Mouse (Mus musculus): ENCODE results near the gene Slc24a4. TPM values are rescaled to one million over a fixed set of nuclear protein-coding genes. Genes with fewer than 3 reads are reported as not detected.
"Not testable (repeated sequence)": the region's sequence is repeated elsewhere in the genome, so short reads cannot be mapped to it uniquely, and the experiment has no call there.

The Slc24a4 gene
- total RNA-seq, 2 experiments from 2014 or later: 1.0 to 2.0 TPM

DNA sequence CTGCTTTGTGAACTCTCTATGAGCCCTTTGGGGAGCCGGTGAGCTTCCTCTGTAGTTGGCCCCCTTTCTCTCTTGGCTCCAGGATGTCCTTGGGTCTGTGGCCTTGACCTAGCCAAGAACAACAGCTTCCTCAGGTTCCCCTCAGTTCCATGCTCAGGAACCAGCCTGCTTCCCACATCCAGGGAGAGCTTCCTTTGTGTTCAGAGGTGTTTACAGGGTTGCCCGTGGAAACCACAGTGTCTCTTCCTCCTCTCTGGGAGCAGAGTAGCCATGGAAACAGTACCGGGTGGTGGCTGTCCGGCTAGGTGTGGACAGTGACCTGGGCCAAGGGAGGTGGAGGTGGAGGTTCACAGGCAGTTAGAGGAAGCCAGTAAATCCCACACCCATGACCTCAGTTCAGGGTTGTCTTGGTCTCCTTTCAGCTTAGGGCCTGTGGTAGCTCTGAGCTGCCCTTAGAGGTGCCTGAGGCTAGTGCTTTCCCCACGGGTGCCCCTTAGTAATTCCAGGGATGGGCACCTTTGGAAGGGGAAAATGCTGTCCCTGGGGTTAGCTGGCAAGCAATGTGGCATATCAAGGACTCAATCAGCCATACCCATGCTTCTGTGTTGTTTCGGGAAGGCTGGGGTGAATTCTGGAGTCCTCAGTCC is 113.7 kb downstream of the Slc24a4 start:
- intact Hi-C loops (cut with DNase I): no loop called here

DNA sequence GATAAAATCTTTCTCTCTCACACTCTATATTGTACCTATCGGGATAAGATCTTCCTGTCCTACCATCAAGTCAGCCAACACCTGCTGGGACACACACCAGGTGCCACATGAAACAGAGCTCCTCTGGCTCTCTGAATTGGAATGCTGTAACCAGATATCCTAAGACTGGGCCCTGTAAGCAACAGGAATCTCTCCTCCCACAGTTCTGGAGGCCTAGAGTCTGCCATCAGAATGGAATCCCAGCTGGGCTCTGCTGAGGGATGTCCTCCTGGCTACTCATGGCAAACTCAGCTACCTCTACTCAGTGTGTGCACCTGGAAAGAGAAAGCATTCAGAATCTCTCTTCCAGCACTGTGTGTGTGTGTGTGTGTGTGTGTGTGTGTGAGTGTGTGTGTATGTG is 115.4 kb downstream of the Slc24a4 start:
- DNase-seq: no peak
- intact Hi-C loops (cut with DNase I): no loop called here

More for the DNA sequence above, 113.7 kb downstream of the Slc24a4 start:
- DNase-seq: peak; percentile 17 to 31

DNA sequence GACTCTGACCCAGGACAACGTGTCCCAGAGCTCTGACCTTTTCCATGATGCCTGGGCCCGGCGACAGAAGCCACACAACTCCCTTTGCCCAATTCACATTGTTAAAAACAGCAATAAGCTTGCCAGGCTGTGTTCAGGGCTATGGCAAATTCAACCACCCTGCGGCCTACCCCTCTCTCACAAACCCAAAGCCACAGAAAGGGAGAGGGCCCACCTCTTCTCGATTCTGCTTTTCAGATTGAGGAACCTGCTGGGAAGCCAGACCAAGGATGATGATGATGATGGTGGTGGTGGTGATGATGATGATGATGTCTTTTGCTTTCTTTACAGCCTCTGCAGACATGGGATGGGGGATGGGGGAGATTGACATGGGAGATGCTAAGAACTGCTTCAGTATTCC is 117.7 kb downstream of the Slc24a4 start:
- DNase-seq: no peak
- intact Hi-C loops (cut with DNase I): no loop called here

DNA sequence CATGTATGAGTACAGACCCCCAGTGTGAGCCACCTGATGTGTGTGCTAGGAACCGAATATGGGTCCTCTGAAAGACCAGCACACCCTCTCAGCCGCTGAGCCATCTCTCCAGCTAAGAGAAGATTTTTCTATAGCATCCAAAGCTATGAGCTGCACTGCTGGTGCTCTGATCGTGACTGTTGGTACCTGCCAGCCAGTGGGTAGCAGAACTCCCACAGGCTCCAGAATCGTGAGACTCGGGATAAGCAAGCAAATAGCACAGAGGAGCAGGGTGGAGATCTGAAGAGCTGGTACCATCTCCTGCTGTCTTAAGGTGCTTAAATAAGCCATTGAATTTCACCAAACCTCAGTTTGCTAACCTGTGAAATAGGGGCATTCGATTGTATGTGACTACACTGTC is 119.6 kb downstream of the Slc24a4 start:
- intact Hi-C loops (cut with DNase I): no loop called here
- DNase-seq: no peak

DNA sequence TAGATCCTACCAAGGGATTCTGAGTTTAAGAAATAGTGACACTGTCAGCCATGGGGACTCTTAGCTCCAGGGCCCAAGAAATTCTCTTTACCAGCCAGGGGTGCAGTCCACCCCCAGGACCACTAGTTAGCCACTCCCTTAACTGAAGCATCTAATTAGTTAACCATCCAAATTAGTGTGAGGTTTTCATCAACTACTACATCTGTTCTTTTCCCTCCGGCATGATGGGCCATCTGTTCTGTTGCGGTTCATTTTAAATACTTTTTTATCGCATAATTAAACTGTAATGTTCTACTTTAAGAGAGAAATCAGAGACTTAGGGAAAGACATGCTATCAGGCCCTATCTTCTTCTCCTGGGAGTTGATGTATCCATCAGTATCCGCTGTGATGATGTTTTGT is 121.8 kb downstream of the Slc24a4 start:
- intact Hi-C loops (cut with DNase I): loop anchor here (2.0 to 5.0 kb wide), 2 partner anchors 134 to 197 kb away; no protein-coding TSS in a partner anchor
- DNase-seq: no peak

DNA sequence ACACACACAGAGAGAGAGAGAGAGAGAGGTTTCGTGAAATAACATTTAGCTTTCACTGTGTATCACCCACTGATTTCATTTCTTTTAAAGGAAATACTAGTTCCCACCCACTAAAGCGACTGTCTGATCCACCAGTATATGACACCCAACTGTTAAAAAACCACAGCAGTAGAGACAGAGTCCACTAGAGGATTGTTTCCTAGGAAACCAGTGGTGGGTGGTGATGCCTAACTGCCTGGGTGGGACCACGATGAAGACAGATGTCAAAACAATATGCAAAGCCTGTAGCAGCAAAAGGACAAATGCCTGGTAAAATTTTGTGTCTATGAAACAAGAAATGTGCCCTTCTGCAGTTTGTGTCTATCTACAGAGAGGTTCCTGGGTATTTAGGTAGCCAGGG is 122.5 kb downstream of the Slc24a4 start:
- intact Hi-C loops (cut with DNase I): loop anchor here (2.0 to 5.0 kb wide), 2 partner anchors 134 to 196 kb away; no protein-coding TSS in a partner anchor

DNA sequence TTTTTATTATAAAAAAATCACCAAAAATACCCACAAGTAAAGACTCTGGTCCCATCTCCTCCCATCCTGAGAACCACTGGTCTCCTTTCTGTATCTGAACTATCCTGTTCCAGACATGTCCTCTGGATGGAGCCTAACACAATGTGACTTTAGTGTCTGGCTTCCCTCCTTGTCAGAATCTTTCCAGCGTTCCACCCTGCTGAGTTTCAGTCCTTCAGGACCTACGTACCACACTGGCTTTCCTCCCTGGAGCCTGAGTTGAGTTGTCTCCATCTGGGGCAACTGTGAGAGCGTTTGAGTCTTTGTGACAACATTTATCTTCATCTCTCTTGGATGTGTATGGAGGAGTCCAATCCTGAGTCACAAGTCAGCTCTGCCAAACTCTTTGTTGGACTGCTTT is 123.5 kb downstream of the Slc24a4 start:
- intact Hi-C loops (cut with DNase I): loop anchor here (2.0 to 5.0 kb wide), 2 partner anchors 133 to 195 kb away; no protein-coding TSS in a partner anchor
- DNase-seq: peak; percentile 13 to 27

More for the DNA sequence above, 122.5 kb downstream of the Slc24a4 start:
- DNase-seq: no peak

DNA sequence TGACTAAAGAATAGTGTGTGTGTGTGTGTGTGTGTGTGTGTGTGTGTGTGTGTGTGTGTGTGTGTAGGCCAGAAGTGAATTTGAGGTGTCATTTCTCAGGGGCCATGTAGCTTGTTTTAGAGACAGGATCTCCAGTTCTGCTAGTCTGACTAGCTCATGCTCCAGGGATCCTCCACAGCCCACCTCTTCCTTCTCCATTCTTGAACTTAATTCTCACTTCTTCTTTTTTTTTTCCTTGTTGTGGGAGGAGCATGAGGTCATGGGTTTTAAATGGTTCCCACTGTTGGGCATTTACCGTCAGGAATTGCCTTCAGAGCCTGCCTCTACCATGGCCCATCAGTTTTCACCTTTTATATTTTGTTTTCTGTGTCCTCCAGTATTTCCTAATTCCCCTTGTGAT is 124.0 kb downstream of the Slc24a4 start:
- DNase-seq: no peak
- intact Hi-C loops (cut with DNase I): loop anchor here (5.0 kb wide), 1 partner anchor 195 kb away; no protein-coding TSS in a partner anchor

DNA sequence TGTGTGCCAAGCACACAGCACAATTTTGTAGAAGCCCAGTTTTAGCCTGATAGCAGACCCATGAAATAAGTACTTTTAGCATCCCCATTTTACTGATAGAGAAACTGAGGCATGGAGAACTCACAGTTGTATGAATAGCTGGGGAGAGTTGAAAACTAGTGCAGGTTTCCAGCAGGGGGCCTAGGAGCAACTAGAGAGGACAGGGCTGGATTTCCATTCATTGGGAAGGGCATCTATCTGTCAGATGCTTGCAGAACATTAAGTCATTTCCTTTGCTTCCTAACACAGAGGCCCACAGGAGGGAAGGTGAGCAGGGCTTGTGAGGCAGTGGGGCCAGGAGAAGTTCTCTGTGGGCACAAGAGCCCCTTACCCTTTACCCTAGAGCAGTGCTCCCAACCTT is 126.5 kb downstream of the Slc24a4 start:
- no peak for DNase-seq
- intact Hi-C loops (cut with DNase I): no loop called here

DNA sequence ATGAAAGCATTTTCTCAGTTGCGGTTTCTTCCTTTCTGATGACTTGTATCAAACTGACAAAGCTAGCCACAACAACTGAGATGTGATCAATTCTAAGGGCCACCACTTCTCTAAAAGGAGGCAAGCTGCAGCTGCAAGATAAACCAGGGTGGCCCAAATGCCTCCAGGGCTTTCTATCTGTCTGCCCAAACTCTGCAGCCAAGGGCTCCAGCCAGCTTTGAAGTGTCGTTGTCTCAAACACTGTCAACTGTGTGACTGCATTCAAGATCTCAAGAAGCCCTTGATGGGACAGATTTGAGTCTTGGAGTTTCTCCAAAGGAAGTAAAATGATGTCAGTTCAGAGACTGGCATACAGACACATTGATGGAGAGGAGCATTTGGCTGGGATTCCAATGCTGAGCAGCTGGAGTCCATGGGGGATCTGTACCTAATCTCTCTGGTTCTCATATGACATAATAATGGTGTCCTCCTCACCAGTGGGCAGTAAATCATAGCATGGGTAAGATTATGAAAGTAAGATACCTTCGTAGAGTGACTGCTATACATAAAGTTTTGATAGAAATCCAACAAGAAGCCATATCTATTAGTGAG is 130.1 kb downstream of the Slc24a4 start:
- intact Hi-C loops (cut with DNase I): loop anchor here (2.0 kb wide), 1 partner anchor 84 kb away; no protein-coding TSS in a partner anchor
- no peak for DNase-seq

DNA sequence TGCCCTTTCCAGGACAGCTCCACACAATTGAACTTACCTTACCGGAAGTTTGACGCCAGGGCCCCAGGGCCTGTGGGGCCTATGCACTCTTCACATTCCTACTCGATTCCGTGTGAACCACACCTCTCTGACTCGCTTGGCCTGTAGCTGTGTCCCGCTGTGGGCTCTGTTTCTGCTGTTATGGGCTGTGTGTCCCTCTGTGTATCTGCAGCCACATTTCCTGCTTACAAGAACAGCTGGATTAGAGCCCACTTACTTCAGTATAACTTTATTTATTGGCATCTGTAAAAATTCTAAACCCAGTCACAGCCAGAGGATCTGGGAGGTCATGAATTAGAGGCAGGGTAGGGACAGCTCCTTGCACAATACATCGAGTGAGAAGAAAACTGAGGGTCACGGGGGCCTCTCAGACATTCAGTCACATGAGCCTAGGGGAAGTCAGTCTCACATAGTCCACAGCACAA is 133.4 kb downstream of the Slc24a4 start:
- no peak for DNase-seq
- intact Hi-C loops (cut with DNase I): no loop called here

DNA sequence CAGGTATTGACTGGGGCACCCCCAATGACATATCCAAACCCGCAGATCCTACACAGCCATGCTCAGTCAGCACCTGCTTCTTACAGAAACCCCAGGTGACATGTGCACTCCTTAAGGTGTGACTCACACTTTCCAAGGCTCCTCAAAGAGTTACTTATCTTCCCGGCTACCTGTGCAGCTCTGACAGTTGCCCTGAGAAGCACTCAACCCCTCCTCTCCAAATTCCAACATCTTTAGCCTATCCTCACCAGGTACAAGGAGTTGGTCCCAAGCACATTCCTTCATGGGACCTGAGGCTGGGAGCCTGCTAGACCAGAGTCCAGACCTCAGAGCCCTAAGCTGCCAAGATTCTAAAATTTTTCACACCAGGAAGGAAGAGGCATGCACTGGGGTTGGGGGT is 134.3 kb downstream of the Slc24a4 start:
- DNase-seq: no peak
- intact Hi-C loops (cut with DNase I): no loop called here

DNA sequence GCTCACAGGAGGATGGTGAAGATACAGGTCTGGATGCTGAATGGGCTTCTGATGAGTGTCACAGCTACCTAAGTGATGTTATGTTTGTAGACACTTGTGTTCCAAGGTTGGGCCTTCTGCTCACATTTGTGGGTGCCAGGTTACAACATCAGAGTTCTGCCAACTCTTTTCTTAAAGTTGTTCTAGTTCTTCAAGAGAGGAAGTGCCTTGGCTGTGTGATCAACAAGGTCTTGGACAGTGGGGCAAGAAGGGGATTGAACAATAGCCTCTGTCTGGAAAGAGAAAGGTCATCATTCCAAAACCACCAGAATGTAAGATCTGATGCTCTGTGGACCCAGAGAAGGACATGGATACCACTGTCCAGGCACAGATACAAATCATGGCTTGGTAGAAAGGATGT is 134.7 kb downstream of the Slc24a4 start:
- intact Hi-C loops (cut with DNase I): no loop called here

DNA sequence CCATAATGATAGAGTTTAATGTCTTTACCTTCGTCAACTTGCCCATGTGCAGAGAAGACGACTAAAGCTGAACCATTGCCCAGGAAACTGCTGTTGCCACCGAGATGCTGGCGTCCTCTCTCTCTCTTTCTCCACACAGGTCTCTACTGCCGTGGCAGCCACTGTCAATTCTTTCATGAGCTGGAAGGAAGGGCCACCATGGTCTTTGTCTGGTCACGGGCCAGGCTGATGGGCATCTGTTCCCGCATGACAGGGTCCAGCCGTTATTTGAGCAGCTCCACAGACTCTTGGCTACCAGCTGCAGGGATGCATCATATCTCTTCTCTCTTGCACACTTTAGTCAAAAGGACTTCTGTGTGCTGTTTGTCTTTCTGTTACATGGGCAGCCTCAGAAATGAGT is 137.9 kb downstream of the Slc24a4 start:
- no peak for DNase-seq
- intact Hi-C loops (cut with DNase I): no loop called here

More for the DNA sequence above, 134.7 kb downstream of the Slc24a4 start:
- no peak for DNase-seq

DNA sequence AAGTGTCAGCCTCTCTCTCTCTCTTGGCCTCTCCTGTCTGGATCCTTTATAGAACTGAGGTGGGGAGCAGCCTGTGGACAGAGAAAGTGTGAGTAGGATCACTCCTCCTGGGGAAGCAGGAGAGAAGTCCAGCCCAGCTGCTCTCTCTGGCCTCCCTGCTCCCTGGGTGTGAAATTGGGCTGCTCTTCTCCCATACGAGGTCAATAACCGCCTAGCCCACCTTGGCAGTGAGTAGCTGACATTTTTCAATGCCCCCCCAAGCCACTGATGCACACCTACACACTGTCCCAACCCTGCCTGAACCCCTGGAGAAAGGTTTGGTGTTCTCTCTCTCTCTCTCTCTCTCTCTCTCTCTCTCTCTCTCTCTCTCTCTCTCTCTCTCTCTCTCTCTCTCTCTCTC is 140.6 kb downstream of the Slc24a4 start:
- no peak for DNase-seq
- intact Hi-C loops (cut with DNase I): no loop called here

DNA sequence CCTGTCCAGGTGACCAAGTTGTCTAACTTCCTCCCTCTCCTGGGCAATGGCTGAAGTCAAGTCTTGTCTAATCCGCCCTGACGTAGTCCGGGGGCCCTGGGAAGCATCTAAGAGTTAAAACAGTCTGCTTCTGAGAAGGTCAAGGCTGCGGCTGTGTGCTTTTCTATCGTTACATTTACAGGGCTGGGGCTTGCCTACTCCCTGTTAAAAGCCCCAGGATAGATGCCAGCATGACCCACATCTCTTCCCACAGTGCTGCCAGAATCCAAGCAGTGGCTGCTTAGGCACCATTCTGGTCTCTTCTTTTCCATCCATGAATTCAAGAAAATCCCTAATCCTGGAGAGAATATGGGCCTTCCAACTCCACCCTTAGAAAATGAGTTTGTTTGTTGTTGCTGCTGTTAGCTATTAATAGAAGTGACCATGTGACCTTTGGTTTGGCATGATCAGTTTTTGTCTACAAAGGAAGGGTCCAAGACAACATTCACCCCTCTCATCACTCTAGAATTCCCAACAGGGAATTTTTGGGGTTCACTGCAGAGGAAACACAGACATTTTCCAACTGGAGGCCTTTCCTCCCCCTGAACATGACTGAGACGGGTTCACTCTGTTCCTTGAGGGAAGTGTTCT is 142.4 kb downstream of the Slc24a4 start:
- DNase-seq: no peak
- intact Hi-C loops (cut with DNase I): no loop called here

DNA sequence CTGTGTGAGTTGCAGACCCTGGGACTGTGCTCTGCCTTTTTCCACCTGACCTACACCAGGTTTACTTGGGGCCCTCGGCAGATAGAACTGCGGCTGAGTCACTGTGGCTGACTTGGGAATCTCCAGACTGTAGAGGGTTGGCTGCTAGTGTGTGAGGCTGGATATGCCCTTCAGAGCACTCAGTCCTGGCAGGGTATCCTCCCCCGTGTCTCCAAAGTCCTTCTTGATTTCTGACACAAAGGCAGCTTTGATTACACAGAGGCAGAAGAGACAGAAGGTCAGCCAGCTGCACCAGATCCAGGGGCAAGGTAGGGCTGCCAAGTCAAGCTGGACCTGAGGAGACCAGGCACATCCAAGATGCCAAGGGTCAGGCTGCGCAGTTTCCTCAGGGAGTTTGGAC is 142.9 kb downstream of the Slc24a4 start:
- intact Hi-C loops (cut with DNase I): no loop called here
- DNase-seq: peak in 1 of 2 experiments; percentile 41

DNA sequence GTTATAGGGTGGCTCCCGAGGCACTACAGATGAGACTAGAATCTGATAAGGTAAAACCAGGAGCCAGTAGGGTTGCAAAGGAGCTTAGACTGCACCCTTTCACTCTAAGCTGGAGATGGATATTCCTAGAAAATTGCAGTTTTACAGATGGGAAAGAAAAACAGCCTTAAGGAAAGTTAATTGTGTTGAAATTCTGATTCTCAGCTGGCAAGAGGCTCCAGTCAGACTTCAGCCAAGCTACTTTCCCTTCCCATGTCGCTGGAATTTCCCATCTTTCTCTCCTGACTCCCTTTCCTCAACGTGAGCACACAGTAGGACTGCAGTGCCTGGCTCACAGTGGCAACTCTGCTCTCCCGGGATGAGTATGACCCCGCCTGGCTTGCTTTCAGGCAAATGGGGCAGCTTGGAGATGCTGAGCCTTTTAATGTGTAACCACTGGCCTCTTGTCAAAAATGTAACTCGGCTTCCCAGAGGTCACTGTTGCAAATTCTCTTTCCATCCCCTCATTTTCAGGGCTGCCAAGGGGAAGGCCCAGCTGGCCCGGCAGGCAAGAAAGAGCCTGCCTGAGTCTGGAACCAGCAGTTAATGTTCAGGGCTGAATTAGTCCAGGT is 147.4 kb downstream of the Slc24a4 start:
- DNase-seq: peak; percentile 58 to 73
- intact Hi-C loops (cut with DNase I): no loop called here

DNA sequence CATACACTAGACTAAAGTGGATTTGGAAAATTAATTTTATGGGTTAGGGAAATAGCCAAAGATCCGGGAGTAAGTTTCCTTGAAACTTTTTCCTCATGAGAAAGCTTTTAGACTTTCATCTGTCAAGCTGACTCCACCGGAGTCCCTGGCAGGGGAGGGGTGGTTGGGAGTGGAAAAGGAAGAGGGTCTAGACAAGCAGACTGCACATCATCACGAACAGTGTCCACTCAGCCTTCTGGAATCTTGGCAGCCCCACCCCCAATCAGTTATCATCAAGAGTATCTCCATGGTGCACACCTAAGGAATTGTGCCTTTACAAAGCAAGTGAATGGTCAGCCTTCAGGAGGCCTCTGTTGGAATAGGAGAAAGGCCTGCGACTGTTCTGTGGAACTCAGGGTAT is 151.8 kb downstream of the Slc24a4 start:
- DNase-seq; intact Hi-C loops (cut with DNase I): not testable (repeated sequence)

DNA sequence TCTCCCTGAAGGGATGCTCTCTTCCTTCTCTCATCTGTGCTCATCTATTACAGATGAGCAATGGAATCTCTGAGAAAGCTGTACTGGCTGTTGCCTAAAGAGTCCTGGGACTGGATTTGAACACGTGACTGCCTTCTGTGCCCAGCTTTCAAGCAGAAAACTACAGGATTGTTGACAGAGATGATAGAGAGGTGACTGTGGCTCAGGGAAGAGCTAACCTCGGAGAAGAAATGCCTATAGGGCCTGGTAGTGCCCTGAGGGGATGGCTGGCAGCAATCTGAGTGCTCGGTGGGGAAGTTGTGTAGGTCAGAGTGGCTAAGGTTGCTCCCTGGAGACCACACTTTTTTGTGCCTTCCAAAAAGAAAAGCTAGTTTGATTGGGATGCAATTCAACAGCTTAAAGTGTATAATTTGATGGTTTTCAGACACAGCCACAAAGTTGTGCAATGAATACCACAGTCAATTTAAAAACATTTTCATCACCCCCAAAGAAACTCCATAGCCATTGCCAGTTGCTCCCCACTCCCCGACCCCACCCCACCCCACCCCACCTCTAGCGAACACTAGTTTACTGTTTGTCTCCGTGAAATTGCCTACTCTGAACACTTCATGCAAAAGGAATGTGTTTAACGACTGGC is 152.5 kb downstream of the Slc24a4 start:
- intact Hi-C loops (cut with DNase I): no loop called here
- no peak for DNase-seq

DNA sequence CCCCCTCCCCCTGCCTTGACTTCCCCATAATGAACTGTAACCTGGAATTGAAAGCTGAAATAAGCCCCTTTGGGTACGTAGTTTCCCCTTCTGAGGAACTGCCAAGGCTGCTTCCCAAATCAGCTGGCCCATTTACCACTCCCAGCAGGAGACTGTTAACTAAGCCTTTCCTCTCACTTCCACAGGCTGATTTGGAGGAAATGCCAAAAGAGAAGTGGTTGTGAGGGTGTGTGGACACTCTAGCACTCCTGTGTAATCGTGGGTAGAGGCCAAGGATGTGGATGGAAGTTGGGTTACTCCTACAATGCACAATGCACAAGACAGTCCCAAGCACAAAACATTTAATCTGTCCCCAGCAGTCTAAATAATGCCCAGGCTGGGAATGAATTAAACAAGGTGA is 153.6 kb downstream of the Slc24a4 start:
- intact Hi-C loops (cut with DNase I): no loop called here
- DNase-seq: no peak

All from heart, postnatal 14 days (tissue).